Mouse (Mus musculus) B cell, adult 62 days (primary cell): Measurements from ENCODE around the gene Defb35. TPM values are rescaled to one million over a fixed set of nuclear protein-coding genes. Genes with fewer than 3 reads are reported as not detected.

Source experiments
- total RNA-seq: library from RNA; stranded (reverse); gene quantifications from 4 replicates; pipeline ENCODE4 v1.2.4, GENCODE M21; 2023

Gene Defb35
- total RNA-seq, result not detected in 4 replicates

DNA sequence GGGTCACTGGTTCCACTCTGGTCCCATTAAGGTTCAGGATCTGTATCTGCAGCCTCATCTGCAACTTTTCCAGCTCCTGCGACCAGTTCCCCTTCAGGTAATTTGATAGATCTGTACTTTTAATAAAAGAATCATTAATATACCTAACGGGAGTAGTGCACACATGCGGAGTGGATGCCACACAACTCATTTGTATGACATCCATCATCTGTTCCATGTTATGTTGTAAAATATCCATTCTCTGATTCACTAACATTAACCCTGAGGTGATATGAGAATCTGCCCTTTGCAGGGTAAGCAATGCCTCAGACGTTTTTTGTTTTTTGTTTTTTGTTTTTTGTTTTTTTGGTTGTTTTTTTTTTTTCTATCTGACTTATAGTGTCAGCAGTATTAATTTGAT is at the start of gene Defb35:
TSS of gene Defb35 (plus strand) at position 301 of the 400 bp plus-strand sequence.

DNA sequence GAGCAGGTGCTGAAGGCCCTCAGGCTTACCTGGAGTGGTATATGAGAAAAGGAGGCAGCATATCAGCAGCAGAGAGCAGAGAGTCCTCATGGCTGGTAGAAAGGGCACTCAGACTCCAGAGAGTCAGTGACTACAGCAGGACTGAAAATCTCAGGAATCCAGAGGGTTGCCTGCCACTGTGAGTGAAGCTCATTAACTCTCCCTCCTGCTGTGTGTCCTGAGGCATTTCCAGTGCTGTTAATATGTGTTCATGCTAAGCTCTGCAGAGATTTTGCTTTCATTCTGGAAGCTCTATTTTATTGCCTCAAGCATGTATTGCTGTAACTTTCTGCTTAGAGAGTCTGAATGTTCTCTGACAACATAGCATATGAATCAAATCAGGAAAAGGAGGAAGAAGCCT is 31.9 kb upstream of the Defb35 start, which contains the start of gene Defb11:
TSS of gene Defb11 (minus strand) at position 123 of the 400 bp plus-strand sequence.

GRCm38 (mm10) chr8:21932610-21933009 is 5.5 kb upstream of the Defb35 start, which contains the start of gene Defb15:
TSS of gene Defb15 (minus strand) at chr8:21932710.

DNA sequence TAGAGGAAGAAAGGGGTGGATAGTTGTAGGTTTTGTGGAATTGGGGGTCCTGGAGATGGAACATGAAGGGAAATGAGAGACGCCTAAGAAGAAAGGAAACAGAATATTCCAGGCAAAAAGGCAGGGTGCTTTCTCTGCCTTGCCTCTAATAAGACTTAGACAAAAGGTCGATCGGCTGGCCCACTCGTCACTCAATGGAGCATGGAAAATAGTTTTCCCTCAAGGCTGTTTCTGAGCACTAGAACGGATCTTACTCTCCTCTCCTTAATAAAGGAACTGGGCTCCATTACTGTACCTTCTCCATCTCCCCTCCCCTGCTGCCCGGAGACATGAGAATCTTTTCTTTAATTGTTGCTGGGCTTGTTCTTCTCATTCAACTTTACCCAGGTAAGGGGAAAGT is 8.3 kb downstream of the Defb35 start, which contains the start of gene Defb13:
TSS of gene Defb13 (plus strand) at position 301 of the 400 bp plus-strand sequence.

GRCm38 (mm10) chr8:21958414-21958813 is 20.3 kb downstream of the Defb35 start, which contains the start of gene Fam90a1a:
TSS of gene Fam90a1a (plus strand) at chr8:21958714.

GRCm38 (mm10) chr8:21969475-21969874 is 31.3 kb downstream of the Defb35 start, which contains the start of gene Ccdc70:
TSS of gene Ccdc70 (plus strand) at chr8:21969775.

Other genes with a start within 250 kb of the Defb35 start
- gene AY761184, start 234.7 kb upstream of the Defb35 start, total RNA-seq, result not detected in 4 replicates
- gene Defa24, start 203.9 kb upstream of the Defb35 start, total RNA-seq, result not detected in 4 replicates
- gene Defb50, start 114.8 kb upstream of the Defb35 start, total RNA-seq, result not detected in 4 replicates
- gene Defb2, start 98.4 kb upstream of the Defb35 start, total RNA-seq, result not detected in 4 replicates
- not detected in 4 replicates for gene Defb10, start 79.5 kb upstream of the Defb35 start, total RNA-seq
- gene Defb9, start 52.9 kb upstream of the Defb35 start, total RNA-seq, result not detected in 4 replicates
- not detected in 4 replicates for gene Defb11, start 31.9 kb upstream of the Defb35 start, total RNA-seq
- gene Defb15, start 5.6 kb upstream of the Defb35 start, total RNA-seq, result not detected in 4 replicates
- gene Defb13, start 8.4 kb downstream of the Defb35 start, total RNA-seq, result not detected in 4 replicates
- not detected in 4 replicates for gene Fam90a1a, start 20.4 kb downstream of the Defb35 start, total RNA-seq
- not detected in 4 replicates for gene Ccdc70, start 31.4 kb downstream of the Defb35 start, total RNA-seq
- gene Atp7b, start 122.0 kb downstream of the Defb35 start, total RNA-seq, result 0.46 to 0.50 TPM (median 0.48 TPM) in 4 replicates
- 12.7 to 21.1 TPM (median 17.0 TPM) in 4 replicates for gene Alg11, start 122.4 kb downstream of the Defb35 start, total RNA-seq
- gene Nek5, start 186.7 kb downstream of the Defb35 start, total RNA-seq, result not detected in 4 replicates
- gene Nek3, start 228.1 kb downstream of the Defb35 start, total RNA-seq, result 4.6 to 5.9 TPM (median 5.5 TPM) in 4 replicates
- gene Ckap2, start 247.5 kb downstream of the Defb35 start, total RNA-seq, result 1.5 to 2.0 TPM (median 1.7 TPM) in 4 replicates